Mouse (Mus musculus): ENCODE measurements around the gene Lmod3. TPM values are rescaled to one million over a fixed set of nuclear protein-coding genes. Genes with fewer than 3 reads are reported as not detected.
A peak's percentile ranks its signal among the peaks of the same experiment; 100 is the strongest.

The Lmod3 gene
- polyA plus RNA-seq, 2 experiments: not detected

DNA sequence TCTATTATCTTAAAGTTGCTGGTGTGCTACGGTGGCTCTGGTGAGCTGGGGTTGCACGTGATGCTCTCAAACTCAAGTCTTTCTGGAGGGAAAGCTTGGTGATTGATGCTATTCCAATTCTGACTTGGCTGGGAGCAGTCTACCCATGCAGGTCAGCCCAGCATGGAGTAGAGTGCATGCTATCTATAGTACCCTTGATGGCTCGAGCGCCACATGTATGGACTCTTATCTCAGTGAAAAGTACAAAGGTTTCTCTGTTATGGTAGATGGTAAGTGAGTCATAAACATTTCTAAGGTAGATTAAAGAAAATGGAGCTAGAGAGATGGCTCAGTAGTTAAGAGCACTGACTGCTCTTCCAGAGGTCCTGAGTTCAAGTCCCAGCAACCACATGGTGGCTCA, 10.0 kb downstream of the Lmod3 start:
- no peak overlapping the region for H3K9ac ChIP-seq (replicated peaks)
- WGBS (ENCODE audit: insufficient replicate concordance): 59% methylated on average over 4 of the region's 4 CpGs
- DNase-seq (ENCODE audit: low read depth in 3 of 3, low spot score in 3 of 3) (no peak), ATAC-seq (ENCODE audit: insufficient read depth) (no peak)
- H3K4me3 ChIP-seq (ENCODE audit: insufficient read depth in 1 of 2, low read depth in 2 of 2, low read length in 2 of 2): no peak overlapping the region
- TF ChIP-seq CTCF (IDR thresholded peaks at IDR 0.05; ENCODE audit: low read depth): no peak
- TF ChIP-seq EP300 (IDR thresholded peaks at IDR 0.05; ENCODE audit: low read depth): no peak
- no peaks in the 10 kb centered on the region for H3K9me3 ChIP-seq (ENCODE audit: control insufficient read depth, low read length)
- no peaks in the 10 kb centered on the region for H3K36me3 ChIP-seq (replicated peaks; ENCODE audit: control insufficient read depth, insufficient read depth, low read depth)
- H3K27ac ChIP-seq: no peak overlapping the region
- no peaks in the 10 kb centered on the region for H3K27me3 ChIP-seq (ENCODE audit: control insufficient read depth, insufficient read depth, low read length)
- no peaks in the 10 kb centered on the region for H3K4me1 ChIP-seq (replicated peaks; ENCODE audit: control insufficient read depth in 2 of 2, insufficient read depth in 2 of 2, low read length in 1 of 2)
- H3K4me2 ChIP-seq (ENCODE audit: low read depth): no peak overlapping the region

DNA sequence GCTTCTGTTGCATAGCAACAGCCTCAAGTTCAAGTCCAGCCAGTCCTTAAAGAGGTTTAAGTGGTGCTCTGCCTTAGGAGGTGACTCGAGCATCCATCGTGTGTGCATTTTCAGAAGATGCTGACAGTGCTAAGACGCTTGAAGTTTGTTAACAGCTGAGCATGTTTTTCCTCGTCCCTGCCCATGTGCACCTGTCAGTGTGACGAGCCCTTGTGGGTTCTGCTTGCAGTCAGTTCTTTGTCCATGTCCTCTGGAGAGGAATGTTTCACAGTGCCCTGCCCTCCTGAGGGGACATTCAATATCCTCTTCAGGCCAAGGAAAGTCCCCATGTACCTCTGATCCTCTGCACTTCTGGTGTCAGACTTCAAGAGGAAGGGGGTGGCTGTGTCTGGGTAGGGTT, 12.5 kb downstream of the Lmod3 start:
- Histone ChIP-seq H3K36me3 (replicated peaks; ENCODE audit: control insufficient read depth, insufficient read depth, low read depth) (no peaks in the 10 kb centered on the region), H3K4me3 (ENCODE audit: insufficient read depth in 1 of 2, low read depth in 2 of 2, low read length in 2 of 2) (no peak overlapping the region), H3K4me1 (replicated peaks; ENCODE audit: control insufficient read depth in 2 of 2, insufficient read depth in 2 of 2, low read length in 1 of 2) (no peaks in the 10 kb centered on the region), H3K9me3 (ENCODE audit: control insufficient read depth, low read length) (no peaks in the 10 kb centered on the region), H3K27ac (no peak overlapping the region), H3K4me2 (ENCODE audit: low read depth) (no peak overlapping the region), H3K27me3 (ENCODE audit: control insufficient read depth, insufficient read depth, low read length) (no peaks in the 10 kb centered on the region), H3K9ac (replicated peaks) (no peak overlapping the region)
- DNase-seq (ENCODE audit: low read depth in 3 of 3, low spot score in 3 of 3): no peak
- 71% methylated on average over 5 of the region's 5 CpGs for WGBS (ENCODE audit: insufficient replicate concordance)
- ATAC-seq (ENCODE audit: insufficient read depth): no peak
- TF ChIP-seq CTCF (IDR thresholded peaks at IDR 0.05; ENCODE audit: low read depth) (no peak), EP300 (IDR thresholded peaks at IDR 0.05; ENCODE audit: low read depth) (no peak)

GRCm38 (mm10) chr6:97239360-97239759, 13.2 kb downstream of the Lmod3 start:
- DNase-seq (ENCODE audit: low read depth in 3 of 3, low spot score in 3 of 3) (no peak), ATAC-seq (ENCODE audit: insufficient read depth) (no peak)
- no peaks in the 10 kb centered on the region for H3K9me3 ChIP-seq (ENCODE audit: control insufficient read depth, low read length)
- H3K4me2 ChIP-seq (ENCODE audit: low read depth): no peak overlapping the region
- no peaks in the 10 kb centered on the region for H3K27me3 ChIP-seq (ENCODE audit: control insufficient read depth, insufficient read depth, low read length)
- H3K9ac ChIP-seq (replicated peaks): no peak overlapping the region
- H3K4me3 ChIP-seq (ENCODE audit: insufficient read depth in 1 of 2, low read depth in 2 of 2, low read length in 2 of 2): no peak overlapping the region
- TF ChIP-seq EP300 (IDR thresholded peaks at IDR 0.05; ENCODE audit: low read depth) (no peak), CTCF (IDR thresholded peaks at IDR 0.05; ENCODE audit: low read depth) (peak; percentile 56)
- no peaks in the 10 kb centered on the region for H3K4me1 ChIP-seq (replicated peaks; ENCODE audit: control insufficient read depth in 2 of 2, insufficient read depth in 2 of 2, low read length in 1 of 2)
- 73% methylated on average over 6 of the region's 6 CpGs for WGBS (ENCODE audit: insufficient replicate concordance)
- H3K27ac ChIP-seq: no peak overlapping the region
- no peaks in the 10 kb centered on the region for H3K36me3 ChIP-seq (replicated peaks; ENCODE audit: control insufficient read depth, insufficient read depth, low read depth)

DNA sequence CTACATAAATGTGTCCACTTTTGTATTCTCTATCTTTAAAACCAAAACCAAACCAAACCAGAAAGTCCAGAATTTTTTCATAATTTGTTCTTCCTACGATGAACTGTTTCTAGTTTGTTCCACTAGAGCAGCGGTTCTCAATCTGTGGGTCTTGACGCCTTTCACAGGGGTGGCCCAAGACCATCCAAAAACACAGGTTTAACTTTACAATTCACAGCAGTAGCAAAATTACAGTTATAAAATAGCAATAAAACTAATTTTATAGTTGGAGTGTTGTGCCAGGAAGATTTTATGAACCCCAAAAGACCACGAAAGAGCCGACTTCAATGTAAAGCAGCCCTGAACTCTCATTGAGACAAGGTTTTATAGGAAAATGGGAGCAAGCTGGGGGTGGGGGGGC, 16.5 kb downstream of the Lmod3 start:
- 77% methylated on average over 5 of the region's 5 CpGs for WGBS (ENCODE audit: insufficient replicate concordance)
- ATAC-seq (ENCODE audit: insufficient read depth): no peak
- H3K36me3 ChIP-seq (replicated peaks; ENCODE audit: control insufficient read depth, insufficient read depth, low read depth): peaks cover 5% of the 10 kb centered on the region
- no peaks in the 10 kb centered on the region for H3K27me3 ChIP-seq (ENCODE audit: control insufficient read depth, insufficient read depth, low read length)
- H3K4me1 ChIP-seq (replicated peaks; ENCODE audit: control insufficient read depth in 2 of 2, insufficient read depth in 2 of 2, low read length in 1 of 2): no peaks in the 10 kb centered on the region
- TF ChIP-seq EP300 (IDR thresholded peaks at IDR 0.05; ENCODE audit: low read depth) (no peak), CTCF (IDR thresholded peaks at IDR 0.05; ENCODE audit: low read depth) (no peak)
- H3K4me2 ChIP-seq (ENCODE audit: low read depth): no peak overlapping the region
- no peaks in the 10 kb centered on the region for H3K9me3 ChIP-seq (ENCODE audit: control insufficient read depth, low read length)
- no peak overlapping the region for H3K4me3 ChIP-seq (ENCODE audit: insufficient read depth in 1 of 2, low read depth in 2 of 2, low read length in 2 of 2)
- no peak overlapping the region for H3K9ac ChIP-seq (replicated peaks)
- DNase-seq (ENCODE audit: low read depth in 3 of 3, low spot score in 3 of 3): no peak
- H3K27ac ChIP-seq: no peak overlapping the region

DNA sequence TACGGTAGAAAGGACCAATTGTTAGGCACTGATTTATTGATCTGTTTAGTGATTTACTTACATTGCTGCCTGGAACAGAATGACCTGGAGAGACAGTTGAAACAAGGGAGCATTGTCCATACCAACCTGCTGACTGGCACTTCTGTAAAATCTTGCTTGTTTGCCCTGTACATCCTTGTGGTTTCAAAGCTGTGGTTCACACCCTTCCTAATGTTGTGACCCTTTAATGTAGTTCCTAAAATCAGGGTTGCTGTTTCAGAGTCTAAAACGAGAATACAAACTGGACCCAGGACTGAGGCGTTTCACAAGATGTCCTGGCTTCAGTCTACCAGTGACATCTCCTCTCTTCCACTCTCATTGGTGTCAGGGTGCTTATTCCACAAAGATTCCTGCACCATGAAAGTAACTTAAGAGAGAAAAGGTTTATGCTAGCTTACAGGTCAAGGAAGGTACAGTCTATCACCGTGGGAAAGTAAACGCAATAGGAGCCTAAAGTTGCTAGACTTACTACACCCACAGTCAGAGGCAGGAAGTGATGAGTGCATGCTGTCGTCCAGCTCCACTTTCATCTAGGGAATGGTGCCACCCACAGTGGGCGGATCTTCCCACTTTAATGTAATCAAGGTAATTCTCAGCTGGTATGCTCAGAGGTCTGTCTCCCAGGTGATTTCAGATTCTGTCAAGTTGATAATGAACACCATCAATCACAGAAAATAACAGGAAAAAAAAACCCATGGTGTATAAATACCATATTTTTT, 17.5 kb downstream of the Lmod3 start:
- 63% methylated on average over 7 of the region's 7 CpGs for WGBS (ENCODE audit: insufficient replicate concordance)
- Histone ChIP-seq H3K4me3 (ENCODE audit: insufficient read depth in 1 of 2, low read depth in 2 of 2, low read length in 2 of 2) (no peak overlapping the region), H3K27me3 (ENCODE audit: control insufficient read depth, insufficient read depth, low read length) (no peaks in the 10 kb centered on the region), H3K9me3 (ENCODE audit: control insufficient read depth, low read length) (no peaks in the 10 kb centered on the region), H3K27ac (no peak overlapping the region), H3K4me1 (replicated peaks; ENCODE audit: control insufficient read depth in 2 of 2, insufficient read depth in 2 of 2, low read length in 1 of 2) (no peaks in the 10 kb centered on the region), H3K4me2 (ENCODE audit: low read depth) (no peak overlapping the region), H3K36me3 (replicated peaks; ENCODE audit: control insufficient read depth, insufficient read depth, low read depth) (peaks cover 8% of the 10 kb centered on the region), H3K9ac (replicated peaks) (no peak overlapping the region)
- ATAC-seq (ENCODE audit: insufficient read depth) (no peak), DNase-seq (ENCODE audit: low read depth in 3 of 3, low spot score in 3 of 3) (no peak)
- TF ChIP-seq EP300 (IDR thresholded peaks at IDR 0.05; ENCODE audit: low read depth) (no peak), CTCF (IDR thresholded peaks at IDR 0.05; ENCODE audit: low read depth) (no peak)

Data from liver, embryonic 14.5 days (tissue).